Mouse (Mus musculus) inflammation-experienced regulatory T-cells, adult 6 months (primary cell): Measurements from ENCODE around the gene Nfrkb. TPM values are rescaled to one million over a fixed set of nuclear protein-coding genes. Genes with fewer than 3 reads are reported as not detected.
A peak's percentile ranks its signal among the peaks of the same experiment; 100 is the strongest.

Source experiments
- ATAC-seq: one replicate; pipeline ENCODE4 v1.8.0; 2017
- polyA plus RNA-seq, 3 experiments: library from polyadenylated mRNA; unstranded; fragments of 100-300 nt; shearing (Covaris generic); gene quantifications; one replicate each; pipeline ENCODE4 v1.2.1; 2017

Nfrkb gene
- polyA plus RNA-seq, result 10 to 100 TPM; 23.7 to 39.8 (median 36.9) TPM

- ATAC-seq, result peak; percentile 98
Observed at GRCm38 (mm10) chr9:31385947-31386354, at the start of gene Nfrkb. Nfrkb (plus strand) TSS chr9:31386192.

GRCm38 (mm10) chr9:31344289-31344831, 41.6 kb upstream of the Nfrkb start:
- ATAC-seq, result no peak

- no peak for ATAC-seq
Observed at GRCm38 (mm10) chr9:31346575-31347080, 39.4 kb upstream of the Nfrkb start.

- ATAC-seq, result no peak
Observed at GRCm38 (mm10) chr9:31348458-31348857, 37.5 kb upstream of the Nfrkb start.

- ATAC-seq, result peak; percentile 60
Observed at GRCm38 (mm10) chr9:31348915-31349314, 37.1 kb upstream of the Nfrkb start.

GRCm38 (mm10) chr9:31352716-31353115, 33.3 kb upstream of the Nfrkb start:
- ATAC-seq, result no peak

- no peak for ATAC-seq
Observed at GRCm38 (mm10) chr9:31353518-31353917, 32.5 kb upstream of the Nfrkb start.

GRCm38 (mm10) chr9:31354051-31354450, 31.9 kb upstream of the Nfrkb start:
- ATAC-seq, result no peak

- no peak for ATAC-seq
Observed at GRCm38 (mm10) chr9:31363698-31364609, 22.0 kb upstream of the Nfrkb start.

- ATAC-seq, result no peak
Observed at GRCm38 (mm10) chr9:31365086-31365485, 20.9 kb upstream of the Nfrkb start.

GRCm38 (mm10) chr9:31371740-31372139, 14.3 kb upstream of the Nfrkb start:
- ATAC-seq, result no peak

GRCm38 (mm10) chr9:31376661-31377060, 9.3 kb upstream of the Nfrkb start:
- no peak for ATAC-seq

GRCm38 (mm10) chr9:31384786-31385499, 1.0 kb upstream of the Nfrkb start:
- no peak for ATAC-seq

GRCm38 (mm10) chr9:31385500-31385869, 507 bp upstream of the Nfrkb start:
- peak; percentile 24 for ATAC-seq

- peak; percentile 19 for ATAC-seq
Observed at GRCm38 (mm10) chr9:31386368-31387180, 582 bp downstream of the Nfrkb start.

- no peak for ATAC-seq
Observed at GRCm38 (mm10) chr9:31387206-31387605, 1.2 kb downstream of the Nfrkb start.

GRCm38 (mm10) chr9:31400441-31400840, 14.4 kb downstream of the Nfrkb start:
- peak; percentile 86 for ATAC-seq

GRCm38 (mm10) chr9:31404311-31404710, 18.3 kb downstream of the Nfrkb start:
- ATAC-seq, result no peak

GRCm38 (mm10) chr9:31405217-31405616, 19.2 kb downstream of the Nfrkb start:
- no peak for ATAC-seq

GRCm38 (mm10) chr9:31412165-31412564, 26.2 kb downstream of the Nfrkb start:
- no peak for ATAC-seq

- no peak for ATAC-seq
Observed at GRCm38 (mm10) chr9:31418821-31419220, 32.8 kb downstream of the Nfrkb start.

GRCm38 (mm10) chr9:31422143-31422542, 36.2 kb downstream of the Nfrkb start:
- ATAC-seq, result no peak
